Mouse (Mus musculus) limb, embryonic 13.5 days (tissue): ENCODE results near the gene St8sia4. TPM values are rescaled to one million over a fixed set of nuclear protein-coding genes. Genes with fewer than 3 reads are reported as not detected.

Source experiments
- ATAC-seq: fragments of 200-750 bp; cut with Nextera tagmentation; 2 replicates; pipeline ENCODE4 v1.8.0; 2017; ENCODE audit warnings: low read depth, moderate number of reproducible peaks, moderate TSS enrichment; ENCODE audit not compliant: low FRiP score
- H3K27ac ChIP-seq: fragments of 300-500 bp; sonication (generic); 2 replicates; pipeline ENCODE4 v1.5.1; 2015; ENCODE audit warnings: inconsistent platforms, mild to moderate bottlenecking, moderate library complexity
- H3K27me3 ChIP-seq: fragments of 300-500 bp; sonication (generic); 2 replicates; pipeline ENCODE4 v1.6.1; 2015; ENCODE audit warnings: mild to moderate bottlenecking, inconsistent platforms
- H3K36me3 ChIP-seq: fragments of 300-500 bp; sonication (generic); 2 replicates; pipeline ENCODE4 v1.6.1; 2015; ENCODE audit warnings: inconsistent platforms, mild to moderate bottlenecking, moderate library complexity
- H3K4me1 ChIP-seq: fragments of 300-500 bp; sonication (generic); 2 replicates; pipeline ENCODE4 v1.6.1; 2015; ENCODE audit warnings: inconsistent platforms
- H3K4me2 ChIP-seq: fragments of 300-500 bp; sonication (generic); replicated peaks from 2 replicates; pipeline ENCODE4 v1.6.1; 2015; ENCODE audit warnings: inconsistent platforms, mild to moderate bottlenecking, moderate library complexity
- H3K4me3 ChIP-seq: fragments of 300-500 bp; sonication (generic); 2 replicates; pipeline ENCODE4 v1.5.1; 2015; ENCODE audit warnings: moderate library complexity, mild to moderate bottlenecking, inconsistent platforms
- H3K9ac ChIP-seq: fragments of 300-500 bp; sonication (generic); 2 replicates; pipeline ENCODE4 v1.6.1; 2015; ENCODE audit warnings: mild to moderate bottlenecking, inconsistent platforms
- H3K9me3 ChIP-seq: fragments of 300-500 bp; sonication (generic); 2 replicates; pipeline ENCODE4 v1.6.1; 2016; ENCODE audit warnings: inconsistent platforms
- WGBS: fragments of 180-500 bp; shearing (Covaris S2); methylation state at CpG from one replicate; pipeline ENCODE4 v1.1.7; 2015; 5-methylcytosine and 5-hydroxymethylcytosine counted together
- polyA plus RNA-seq: library from polyadenylated mRNA; unstranded; fragments of >200 nt; fragmentation: Nextera tagmentation; extraction: Ambion mirVana; gene quantifications from 2 replicates; pipeline ENCODE4 v1.2.1, GENCODE M21; 2015

St8sia4 gene
- polyA plus RNA-seq = 3.3 and 4.1 TPM in 2 replicates

GRCm38 (mm10) chr1:95667435-95668252, at the start of gene St8sia4:
Gene St8sia4, minus strand, starts transcription at chr1:95667571.
- Histone ChIP-seq H3K36me3 (no peaks in the 10 kb centered on the region), H3K4me1 (peaks cover 13% of the 10 kb centered on the region; the same call in 1 of the 2 replicates), H3K27ac (no peak within 1 kb of the TSS), H3K9me3 (no peaks in the 10 kb centered on the region), H3K27me3 (peaks cover 32% of the 10 kb centered on the region), H3K4me3 (peak within 1 kb of the TSS; percentile 58), H3K9ac (peak within 1 kb of the TSS; percentile 59), H3K4me2 (peak within 1 kb of the TSS; percentile 89)
- under 1% methylated on average over 52 of the region's 52 CpGs for WGBS
- peak; percentile 97 for ATAC-seq

GRCm38 (mm10) chr1:95709181-95709580, 41.8 kb upstream of the St8sia4 start:
- no peak for ATAC-seq
- WGBS = 61% methylated on average over 3 of the region's 3 CpGs
- no peak overlapping the region for H3K4me2 ChIP-seq
- no peak overlapping the region for H3K9ac ChIP-seq
- H3K9me3 ChIP-seq = no peaks in the 10 kb centered on the region
- H3K4me3 ChIP-seq = no peak overlapping the region
- no peaks in the 10 kb centered on the region for H3K36me3 ChIP-seq
- H3K4me1 ChIP-seq = no peaks in the 10 kb centered on the region
- H3K27ac ChIP-seq = no peak overlapping the region
- H3K27me3 ChIP-seq = no peaks in the 10 kb centered on the region

- H3K36me3 ChIP-seq = no peaks in the 10 kb centered on the region
- no peak overlapping the region for H3K4me2 ChIP-seq
- no peaks in the 10 kb centered on the region for H3K4me1 ChIP-seq
- H3K27ac ChIP-seq = no peak overlapping the region
- no peak overlapping the region for H3K4me3 ChIP-seq
- H3K9me3 ChIP-seq = no peaks in the 10 kb centered on the region
- H3K27me3 ChIP-seq = no peaks in the 10 kb centered on the region
- H3K9ac ChIP-seq = no peak overlapping the region
- no peak for ATAC-seq
These were observed 32.5 kb upstream of the St8sia4 start for GRCm38 (mm10) chr1:95699903-95700302.

- ATAC-seq = no peak
- Histone ChIP-seq H3K36me3 (no peaks in the 10 kb centered on the region), H3K9me3 (no peaks in the 10 kb centered on the region), H3K4me3 (no peak overlapping the region), H3K9ac (no peak overlapping the region), H3K27me3 (0 out of 2 replicates have a peak, but pooled peaks cover under 1% of the 10 kb centered on the region), H3K4me1 (no peaks in the 10 kb centered on the region), H3K27ac (no peak overlapping the region), H3K4me2 (no peak overlapping the region)
- 76% methylated on average over 3 of the region's 3 CpGs for WGBS
These were observed 6.7 kb upstream of the St8sia4 start for GRCm38 (mm10) chr1:95674052-95674451.

- peaks cover 32% of the 10 kb centered on the region for H3K27me3 ChIP-seq
- H3K9me3 ChIP-seq = no peaks in the 10 kb centered on the region
- H3K4me2 ChIP-seq = peak overlapping the region; percentile 89
- H3K4me3 ChIP-seq = peak overlapping the region; percentile 58
- H3K4me1 ChIP-seq = peaks cover 13% of the 10 kb centered on the region; the same call in 1 of the 2 replicates
- H3K27ac ChIP-seq = no peak overlapping the region
- ATAC-seq = no peak
- H3K9ac ChIP-seq = peak overlapping the region; percentile 59; the same call in 1 of the 2 replicates
- 10% methylated on average over 5 of the region's 6 CpGs for WGBS
- H3K36me3 ChIP-seq = no peaks in the 10 kb centered on the region
These were observed 958 bp upstream of the St8sia4 start for GRCm38 (mm10) chr1:95668253-95668805.

- Histone ChIP-seq H3K4me3 (peak overlapping the region; percentile 58), H3K27me3 (peaks cover 32% of the 10 kb centered on the region), H3K27ac (no peak overlapping the region), H3K9me3 (no peaks in the 10 kb centered on the region), H3K36me3 (no peaks in the 10 kb centered on the region), H3K4me2 (peak overlapping the region; percentile 89), H3K9ac (peak overlapping the region; percentile 59), H3K4me1 (peaks cover 13% of the 10 kb centered on the region; the same call in 1 of the 2 replicates)
- 2% methylated on average over 14 of the region's 14 CpGs for whole genome bisulfite sequencing
- 0 out of 2 replicates have a peak, but pooled peaks have one; percentile 2 for ATAC-seq
These were observed 640 bp downstream of the St8sia4 start for GRCm38 (mm10) chr1:95666541-95667320.

- H3K9me3 ChIP-seq = no peaks in the 10 kb centered on the region
- H3K4me1 ChIP-seq = peaks cover 13% of the 10 kb centered on the region; the same call in 1 of the 2 replicates
- H3K27ac ChIP-seq = no peak overlapping the region
- 2% methylated on average over 17 of the region's 17 CpGs for WGBS
- no peak for ATAC-seq
- H3K36me3 ChIP-seq = no peaks in the 10 kb centered on the region
- H3K4me3 ChIP-seq = peak overlapping the region; percentile 58
- peaks cover 32% of the 10 kb centered on the region for H3K27me3 ChIP-seq
- 0 out of 2 replicates have a peak overlapping the region, but pooled peaks have one; percentile 8 for H3K9ac ChIP-seq
- H3K4me2 ChIP-seq = peak overlapping the region; percentile 89
These were observed 1.4 kb downstream of the St8sia4 start for GRCm38 (mm10) chr1:95665951-95666484.

- no peaks in the 10 kb centered on the region for H3K9me3 ChIP-seq
- peak overlapping the region; percentile 31; the same call in 1 of the 2 replicates for H3K9ac ChIP-seq
- peak overlapping the region; percentile 58 for H3K4me3 ChIP-seq
- peak overlapping the region; percentile 89 for H3K4me2 ChIP-seq
- WGBS = 21% methylated on average over 22 of the region's 22 CpGs
- no peaks in the 10 kb centered on the region for H3K36me3 ChIP-seq
- ATAC-seq = no peak
- peaks cover 32% of the 10 kb centered on the region for H3K27me3 ChIP-seq
- peaks cover 13% of the 10 kb centered on the region; the same call in 1 of the 2 replicates for H3K4me1 ChIP-seq
- no peak overlapping the region for H3K27ac ChIP-seq
These were observed 2.2 kb downstream of the St8sia4 start for GRCm38 (mm10) chr1:95664969-95665702.

GRCm38 (mm10) chr1:95664321-95664825, 3.0 kb downstream of the St8sia4 start:
- Histone ChIP-seq H3K4me3 (no peak overlapping the region), H3K9me3 (no peaks in the 10 kb centered on the region)
- WGBS = 30% methylated on average over 4 of the region's 4 CpGs

GRCm38 (mm10) chr1:95657051-95657668, 10.2 kb downstream of the St8sia4 start:
- Histone ChIP-seq H3K27ac (no peak overlapping the region), H3K36me3 (no peaks in the 10 kb centered on the region), H3K4me2 (no peak overlapping the region), H3K4me3 (no peak overlapping the region), H3K9ac (no peak overlapping the region), H3K27me3 (no peaks in the 10 kb centered on the region), H3K4me1 (no peaks in the 10 kb centered on the region), H3K9me3 (no peaks in the 10 kb centered on the region)
- no peak for ATAC-seq
- 76% methylated on average over 5 of the region's 5 CpGs for WGBS

More at GRCm38 (mm10) chr1:95664321-95664825, 3.0 kb downstream of the St8sia4 start:
- no peak overlapping the region for H3K27ac ChIP-seq
- H3K27me3 ChIP-seq = peaks cover 32% of the 10 kb centered on the region
- H3K36me3 ChIP-seq = no peaks in the 10 kb centered on the region
- H3K9ac ChIP-seq = no peak overlapping the region
- peaks cover 13% of the 10 kb centered on the region; the same call in 1 of the 2 replicates for H3K4me1 ChIP-seq
- no peak for ATAC-seq
- peak overlapping the region; percentile 89; the same call in 1 of the 2 replicates for H3K4me2 ChIP-seq
